Mouse (Mus musculus) heart, adult 2 months (tissue): ENCODE measurements around the gene Erc1.

Experiments used
- CTCF ChIP-seq: fragments of 200-600 bp; IDR thresholded peaks from 2 replicates; pipeline ENCODE4 v1.8.1; 2022; ENCODE audit warnings: antibody characterized with exemption, mild to moderate bottlenecking, moderate library complexity
- EP300 ChIP-seq: fragments of 200-500 bp; IDR thresholded peaks from 2 replicates; pipeline ENCODE4 v1.6.1; 2011; ENCODE audit warnings: low read depth, low read length, control low read depth; ENCODE audit not compliant: insufficient read depth
- POLR2A ChIP-seq: fragments of 200-500 bp; IDR thresholded peaks from 2 replicates; pipeline ENCODE4 v1.6.1; 2011; ENCODE audit warnings: mild to moderate bottlenecking, low read depth, low read length, control low read depth; ENCODE audit not compliant: insufficient read depth

- TF ChIP-seq CTCF = no peak
- TF ChIP-seq POLR2A = no peak
- TF ChIP-seq EP300 = no peak
Measured at GRCm38 (mm10) chr6:119861519-119861918, 13.6 kb upstream of the Erc1 start.
